Mouse (Mus musculus): ENCODE data around the gene Acsm1. TPM values are rescaled to one million over a fixed set of nuclear protein-coding genes. Genes with fewer than 3 reads are reported as not detected.

The Acsm1 gene
- total and polyA plus RNA-seq, 2 experiments from 2014 or later = not detected

DNA sequence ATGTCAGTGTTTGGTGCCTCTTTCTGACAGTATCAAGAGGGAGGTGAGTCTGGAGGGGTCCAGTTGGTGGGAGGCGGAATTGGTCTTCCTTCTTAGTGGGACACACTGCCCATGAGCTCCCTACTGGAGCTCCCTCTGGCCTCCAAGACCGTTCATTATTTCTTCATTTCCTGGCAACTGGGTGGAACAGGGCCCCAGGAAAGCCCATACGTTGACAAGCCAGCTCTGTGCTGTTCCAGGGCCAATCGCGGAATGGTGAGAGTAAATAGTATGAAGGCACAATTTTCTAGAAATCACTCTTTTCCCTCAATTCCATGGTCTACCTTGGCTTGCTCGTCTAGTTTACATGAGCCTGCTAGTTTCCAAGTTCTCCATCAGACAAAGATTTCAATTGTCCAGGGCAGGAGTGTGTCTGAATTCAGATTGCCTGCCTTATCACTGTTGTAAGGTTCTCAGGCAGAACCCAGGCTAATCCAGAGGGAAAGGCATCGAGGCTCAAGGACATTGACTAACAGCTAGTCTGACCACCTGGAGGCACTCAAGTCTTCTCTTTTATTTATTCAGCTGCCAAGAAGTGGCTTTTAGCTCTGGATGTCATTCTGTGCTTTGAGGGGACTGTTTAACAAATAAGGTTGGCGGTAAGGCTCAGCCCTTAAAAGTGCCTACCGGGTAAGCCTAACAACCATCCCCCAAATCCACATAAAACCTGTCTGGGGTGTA is 1.1 kb downstream of the Acsm1 start:
- no peak overlapping the region for H3K27ac ChIP-seq (ENCODE audit: low read depth, low read length)
- H3K27me3 ChIP-seq (ENCODE audit: insufficient read depth, low read length) = no peaks in the 10 kb centered on the region
- ATAC-seq (ENCODE audit: low FRiP score) (no peak), DNase-seq (ENCODE audit: low spot score) (no peak)
- no peak overlapping the region for H3K9ac ChIP-seq (replicated peaks; ENCODE audit: low read length, poor library complexity, severe bottlenecking)
- no peaks in the 10 kb centered on the region for H3K9me3 ChIP-seq (ENCODE audit: low read length)
- no peak overlapping the region for H3K4me3 ChIP-seq (ENCODE audit: low read depth, low read length)
- H3K36me3 ChIP-seq (ENCODE audit: insufficient read depth, low read length) = no peaks in the 10 kb centered on the region
- H3K4me1 ChIP-seq (ENCODE audit: insufficient read depth, low read length) = no peaks in the 10 kb centered on the region
- TF ChIP-seq CTCF (IDR thresholded peaks at IDR 0.05) = no peak
- no peak overlapping the region for H3K4me2 ChIP-seq (ENCODE audit: low read depth, low read length, poor library complexity, severe bottlenecking)
- WGBS = 83% methylated on average over 9 of the region's 9 CpGs

DNA sequence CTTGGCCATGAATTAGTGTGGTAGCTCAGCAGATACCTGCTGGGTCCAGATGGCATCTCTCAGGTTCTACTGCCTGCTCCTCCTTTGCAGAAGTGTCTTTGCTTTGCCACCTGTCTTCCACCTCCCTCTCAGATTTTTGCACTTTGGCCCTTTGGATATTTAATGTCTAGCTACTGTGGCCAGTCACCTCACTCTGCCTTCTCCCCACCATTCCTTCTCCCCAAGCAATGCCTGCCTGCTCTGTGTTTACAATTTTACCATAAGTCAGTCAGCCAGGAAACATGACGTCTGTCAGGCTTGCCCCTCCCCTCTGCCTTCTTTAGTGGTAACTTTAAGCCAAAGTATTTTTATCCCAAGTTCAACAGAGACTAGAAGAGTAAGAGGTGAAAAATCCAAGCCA is 9.7 kb downstream of the Acsm1 start:
- Histone ChIP-seq H3K9ac (replicated peaks; ENCODE audit: low read length, poor library complexity, severe bottlenecking) (no peak overlapping the region), H3K9me3 (ENCODE audit: low read length) (no peaks in the 10 kb centered on the region), H3K4me3 (ENCODE audit: low read depth, low read length) (no peak overlapping the region), H3K27ac (ENCODE audit: low read depth, low read length) (no peak overlapping the region), H3K27me3 (ENCODE audit: insufficient read depth, low read length) (no peaks in the 10 kb centered on the region), H3K4me2 (ENCODE audit: low read depth, low read length, poor library complexity, severe bottlenecking) (no peak overlapping the region), H3K4me1 (ENCODE audit: insufficient read depth, low read length) (no peaks in the 10 kb centered on the region), H3K36me3 (ENCODE audit: insufficient read depth, low read length) (no peaks in the 10 kb centered on the region)
- WGBS = 62% methylated on average over 1 of the region's 1 CpGs
- TF ChIP-seq CTCF (IDR thresholded peaks at IDR 0.05) = no peak
- ATAC-seq (ENCODE audit: low FRiP score) = no peak
- DNase-seq (ENCODE audit: low spot score) = no peak

DNA sequence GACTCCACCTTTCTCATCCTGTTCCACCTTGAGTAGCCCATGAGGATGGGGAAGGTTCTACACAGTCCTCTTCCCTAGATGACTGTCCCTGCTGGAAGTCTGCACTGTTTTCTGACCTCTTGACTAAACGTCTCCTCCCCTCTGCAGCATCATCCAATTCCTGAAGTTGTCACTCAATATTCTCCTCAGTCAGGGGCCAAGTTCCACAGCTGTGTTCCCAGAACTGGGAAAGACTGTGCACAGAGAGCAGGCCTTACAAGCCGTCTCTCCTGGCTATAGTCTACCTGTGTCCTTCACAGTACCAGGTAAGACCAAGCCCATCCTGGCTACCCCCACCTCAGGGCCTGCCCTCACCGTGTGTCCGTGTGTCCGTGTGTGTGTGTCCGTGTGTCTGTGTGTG is 10.8 kb downstream of the Acsm1 start:
- no peak for DNase-seq (ENCODE audit: low spot score)
- no peak for TF ChIP-seq CTCF (IDR thresholded peaks at IDR 0.05)
- H3K4me1 ChIP-seq (ENCODE audit: insufficient read depth, low read length) = no peaks in the 10 kb centered on the region
- no peaks in the 10 kb centered on the region for H3K36me3 ChIP-seq (ENCODE audit: insufficient read depth, low read length)
- no peak for ATAC-seq (ENCODE audit: low FRiP score)
- H3K4me3 ChIP-seq (ENCODE audit: low read depth, low read length) = no peak overlapping the region
- no peak overlapping the region for H3K4me2 ChIP-seq (ENCODE audit: low read depth, low read length, poor library complexity, severe bottlenecking)
- 83% methylated on average over 6 of the region's 6 CpGs for WGBS
- no peaks in the 10 kb centered on the region for H3K9me3 ChIP-seq (ENCODE audit: low read length)
- no peak overlapping the region for H3K9ac ChIP-seq (replicated peaks; ENCODE audit: low read length, poor library complexity, severe bottlenecking)
- no peak overlapping the region for H3K27ac ChIP-seq (ENCODE audit: low read depth, low read length)
- H3K27me3 ChIP-seq (ENCODE audit: insufficient read depth, low read length) = no peaks in the 10 kb centered on the region

DNA sequence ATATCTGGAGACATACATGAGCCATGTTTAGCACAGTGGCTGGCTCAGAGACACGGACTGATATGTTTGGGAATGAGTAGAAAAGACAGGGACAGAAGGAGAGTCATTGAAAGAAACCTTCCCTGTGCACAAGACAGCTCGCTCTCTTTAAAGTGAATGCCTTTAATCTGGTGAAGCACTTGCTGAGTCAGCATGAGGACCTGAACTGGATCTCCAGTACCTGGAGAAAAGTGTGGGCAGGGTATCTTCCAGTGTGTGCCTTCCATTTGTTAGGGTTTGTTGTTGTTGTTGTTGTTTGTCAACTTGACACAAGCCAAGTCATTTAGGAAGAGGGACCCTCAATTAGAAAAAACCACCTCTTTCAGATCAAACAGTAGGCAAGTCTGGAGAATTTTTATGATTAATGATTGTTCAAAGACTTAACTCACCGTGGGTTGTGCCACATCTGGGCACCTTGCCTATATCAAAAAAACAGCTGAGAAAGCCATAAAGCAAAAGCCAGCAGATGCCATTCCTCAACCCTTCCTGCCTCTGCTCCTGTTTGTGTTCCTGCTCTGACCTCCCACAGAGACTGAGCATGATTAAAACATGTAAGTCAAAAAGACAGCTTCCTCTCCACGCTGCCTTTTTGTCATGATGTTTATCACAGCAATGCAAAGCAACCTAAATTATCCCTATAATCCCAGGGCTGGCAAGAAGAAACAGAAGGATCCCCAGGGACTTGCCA is 11.5 kb downstream of the Acsm1 start:
- Histone ChIP-seq H3K9me3 (ENCODE audit: low read length) (no peaks in the 10 kb centered on the region), H3K4me3 (ENCODE audit: low read depth, low read length) (no peak overlapping the region), H3K4me2 (ENCODE audit: low read depth, low read length, poor library complexity, severe bottlenecking) (no peak overlapping the region), H3K9ac (replicated peaks; ENCODE audit: low read length, poor library complexity, severe bottlenecking) (no peak overlapping the region), H3K27ac (ENCODE audit: low read depth, low read length) (no peak overlapping the region), H3K36me3 (ENCODE audit: insufficient read depth, low read length) (no peaks in the 10 kb centered on the region), H3K4me1 (ENCODE audit: insufficient read depth, low read length) (no peaks in the 10 kb centered on the region), H3K27me3 (ENCODE audit: insufficient read depth, low read length) (no peaks in the 10 kb centered on the region)
- no peak for DNase-seq (ENCODE audit: low spot score)
- TF ChIP-seq CTCF (IDR thresholded peaks at IDR 0.05) = no peak
- ATAC-seq (ENCODE audit: low FRiP score) = no peak
- WGBS = 60% methylated on average over 4 of the region's 4 CpGs

DNA sequence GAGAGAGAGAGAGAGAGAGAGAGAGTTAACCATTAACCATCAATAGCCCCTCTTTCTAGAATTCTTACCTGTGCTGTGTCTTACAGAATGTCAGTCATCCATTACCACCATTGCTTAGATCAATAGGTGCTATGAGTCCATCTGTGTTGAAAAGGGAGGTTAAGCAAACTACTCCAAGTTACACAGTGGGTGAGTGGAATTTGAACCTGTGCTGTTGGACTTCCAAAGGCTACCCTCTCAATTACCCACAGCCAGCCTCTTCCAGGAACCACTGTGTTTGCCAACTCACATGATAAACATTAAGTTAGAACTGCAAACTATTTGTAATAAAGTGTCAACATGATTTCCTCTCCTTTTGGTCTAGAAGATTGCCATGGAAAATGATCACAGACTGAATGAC is 13.3 kb downstream of the Acsm1 start:
- no peak overlapping the region for H3K4me3 ChIP-seq (ENCODE audit: low read depth, low read length)
- H3K9me3 ChIP-seq (ENCODE audit: low read length) = no peaks in the 10 kb centered on the region
- TF ChIP-seq CTCF (IDR thresholded peaks at IDR 0.05) = no peak
- no peak overlapping the region for H3K9ac ChIP-seq (replicated peaks; ENCODE audit: low read length, poor library complexity, severe bottlenecking)
- no peak overlapping the region for H3K27ac ChIP-seq (ENCODE audit: low read depth, low read length)
- no peak for DNase-seq (ENCODE audit: low spot score)
- no peaks in the 10 kb centered on the region for H3K36me3 ChIP-seq (ENCODE audit: insufficient read depth, low read length)
- no peaks in the 10 kb centered on the region for H3K27me3 ChIP-seq (ENCODE audit: insufficient read depth, low read length)
- ATAC-seq (ENCODE audit: low FRiP score) = no peak
- H3K4me2 ChIP-seq (ENCODE audit: low read depth, low read length, poor library complexity, severe bottlenecking) = no peak overlapping the region
- no peaks in the 10 kb centered on the region for H3K4me1 ChIP-seq (ENCODE audit: insufficient read depth, low read length)

DNA sequence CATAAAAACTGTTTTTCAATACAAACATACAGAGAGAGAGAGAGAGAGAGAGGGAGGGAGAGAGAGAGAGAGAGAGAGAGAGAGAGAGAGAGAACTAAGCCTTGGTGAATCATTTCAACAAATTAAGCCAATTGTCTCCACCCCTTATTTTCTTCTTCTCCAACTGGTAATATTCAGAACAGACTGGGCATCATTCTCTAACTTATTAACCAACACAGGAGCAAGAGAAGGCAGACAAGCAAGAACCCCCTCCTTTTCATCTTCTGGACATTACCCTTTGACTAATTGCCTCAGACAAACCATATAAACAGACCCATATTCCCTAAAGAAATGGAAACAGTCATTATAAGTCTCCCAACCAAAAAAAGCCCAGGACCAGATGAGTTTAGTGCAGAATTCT is 31.9 kb downstream of the Acsm1 start:
- Histone ChIP-seq H3K27ac (ENCODE audit: low read depth, low read length) (no peak overlapping the region), H3K4me1 (ENCODE audit: insufficient read depth, low read length) (no peaks in the 10 kb centered on the region), H3K36me3 (ENCODE audit: insufficient read depth, low read length) (no peaks in the 10 kb centered on the region), H3K9ac (replicated peaks; ENCODE audit: low read length, poor library complexity, severe bottlenecking) (no peak overlapping the region), H3K27me3 (ENCODE audit: insufficient read depth, low read length) (no peaks in the 10 kb centered on the region), H3K4me2 (ENCODE audit: low read depth, low read length, poor library complexity, severe bottlenecking) (no peak overlapping the region), H3K4me3 (ENCODE audit: low read depth, low read length) (no peak overlapping the region), H3K9me3 (ENCODE audit: low read length) (no peaks in the 10 kb centered on the region)
- no peak for DNase-seq (ENCODE audit: low spot score)
- no peak for TF ChIP-seq CTCF (IDR thresholded peaks at IDR 0.05)
- no peak for ATAC-seq (ENCODE audit: low FRiP score)
